Mouse (Mus musculus) layer of hippocampus, adult 8-10 months (tissue): ENCODE results near the gene Lpcat1. TPM values are rescaled to one million over a fixed set of nuclear protein-coding genes. Genes with fewer than 3 reads are reported as not detected.
A peak's percentile ranks its signal among the peaks of the same experiment; 100 is the strongest.

Source experiments
- DNase-seq, 2 experiments: peaks; one replicate each; pipeline ENCODE4 v3.0.0; 2022; ENCODE audit warnings: low spot score in 2 of 2
- total RNA-seq, 4 experiments: library from RNA; stranded (reverse); gene quantifications; 2 replicates each; pipeline ENCODE4 v1.2.4; 2022

Lpcat1 gene
- total RNA-seq, 4 experiments from 2014 or later = 33.1 to 47.9 (median 44.0) TPM

DNA sequence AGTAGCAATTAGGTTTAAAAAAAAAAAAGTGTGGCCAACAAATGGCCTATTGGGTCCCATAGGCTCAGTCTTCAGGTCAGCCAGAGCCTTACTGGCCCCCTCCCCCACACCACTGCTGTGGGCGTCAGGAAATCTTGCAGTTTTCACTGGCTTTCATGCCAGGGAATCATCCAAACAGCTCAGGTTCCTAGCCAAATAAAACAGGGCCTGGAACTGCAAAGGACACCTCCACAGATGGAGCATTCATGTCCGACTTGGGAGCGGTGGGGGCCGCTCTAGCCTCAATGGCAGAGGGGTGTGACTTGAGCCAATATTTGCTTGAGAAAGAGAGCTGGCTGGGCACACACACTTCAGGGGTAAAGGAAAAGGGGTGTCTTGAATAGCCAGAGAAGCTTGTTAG is 20.5 kb upstream of the Lpcat1 start:
- DNase-seq = no peak

- peak; percentile 53 to 56 for DNase-seq
Observed at GRCm38 (mm10) chr13:73446943-73447342, 20.1 kb upstream of the Lpcat1 start.

GRCm38 (mm10) chr13:73447478-73447877 is 19.5 kb upstream of the Lpcat1 start:
- DNase-seq = no peak

DNA sequence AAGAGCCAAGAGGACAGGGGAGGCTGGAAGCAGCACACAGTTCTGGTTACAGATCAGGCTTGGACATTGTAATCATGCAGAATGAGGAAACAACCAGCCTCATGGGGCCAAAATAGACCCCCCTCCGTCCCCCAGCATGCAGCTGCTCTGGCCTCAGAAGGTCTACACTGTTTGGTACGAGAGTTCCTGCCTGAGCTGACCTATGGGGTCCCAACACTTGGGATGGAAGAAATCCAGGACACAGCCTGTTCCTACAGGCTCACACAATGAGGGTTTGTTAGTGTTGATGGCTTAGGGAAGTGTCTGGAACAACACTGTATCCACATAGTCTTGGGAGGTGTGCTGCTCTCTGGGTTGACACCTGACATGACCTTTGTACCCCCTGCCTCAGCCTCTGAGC is 18.8 kb upstream of the Lpcat1 start:
- no peak for DNase-seq

- no peak for DNase-seq
Observed at GRCm38 (mm10) chr13:73448723-73449122, 18.3 kb upstream of the Lpcat1 start.

DNA sequence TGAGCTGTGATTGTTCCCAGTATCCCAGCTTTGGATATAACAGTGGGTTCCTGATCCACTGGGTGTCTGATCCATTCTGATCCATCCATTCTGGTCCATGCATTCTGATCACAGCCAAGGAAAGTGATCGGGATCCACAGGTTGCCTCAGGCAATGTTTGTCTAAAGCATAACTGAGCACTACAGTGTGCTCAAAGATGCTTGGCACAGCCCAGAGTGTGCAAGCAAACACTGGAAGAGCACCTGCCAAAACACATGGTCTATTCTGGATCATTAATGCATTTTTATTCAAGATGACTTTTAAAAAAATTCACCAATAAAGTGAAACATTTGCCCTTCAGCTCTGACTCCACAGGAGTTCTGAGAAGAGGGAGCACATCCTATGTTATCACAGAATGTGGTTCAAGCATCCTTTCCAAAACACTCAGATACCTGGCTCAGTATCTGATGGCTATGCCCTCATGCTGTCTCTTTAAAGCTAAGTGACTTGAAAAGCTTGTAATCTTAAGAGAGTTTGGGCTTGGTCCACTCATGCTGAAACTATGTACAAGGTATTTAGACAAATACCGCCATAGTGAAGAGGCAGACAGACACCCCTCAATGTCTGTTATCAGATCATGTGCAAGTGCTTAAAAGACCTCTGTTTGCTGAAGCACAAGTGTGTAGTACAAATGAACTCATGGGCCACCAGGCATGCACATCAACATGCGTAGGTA is 13.3 kb upstream of the Lpcat1 start:
- no peak for DNase-seq

- no peak for DNase-seq
Observed at GRCm38 (mm10) chr13:73455328-73455727, 11.7 kb upstream of the Lpcat1 start.

- DNase-seq = no peak
Observed at GRCm38 (mm10) chr13:73457301-73457700, 9.7 kb upstream of the Lpcat1 start.

GRCm38 (mm10) chr13:73457741-73458140 is 9.3 kb upstream of the Lpcat1 start:
- no peak for DNase-seq

DNA sequence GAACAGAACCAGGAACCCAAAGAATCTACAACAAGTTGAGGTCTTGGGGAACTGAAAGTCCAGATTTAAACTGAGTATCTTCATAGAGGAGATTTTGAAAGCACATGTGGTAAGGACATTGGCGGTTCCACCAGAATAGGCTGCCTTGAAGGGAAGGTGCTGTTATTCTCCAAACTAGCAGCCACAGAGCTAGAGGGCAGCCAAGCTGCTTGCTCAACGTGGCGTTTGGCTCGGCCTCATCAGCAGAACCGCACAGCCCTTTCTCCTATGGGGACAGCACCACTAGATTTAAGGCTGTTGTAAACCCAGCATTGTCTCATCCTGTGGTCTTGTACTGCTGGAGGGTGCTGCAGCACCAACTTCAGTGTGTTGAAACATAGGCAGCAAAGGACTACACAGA is 8.3 kb upstream of the Lpcat1 start:
- no peak for DNase-seq

- no peak for DNase-seq
Observed at GRCm38 (mm10) chr13:73459189-73459850, 7.7 kb upstream of the Lpcat1 start.

DNA sequence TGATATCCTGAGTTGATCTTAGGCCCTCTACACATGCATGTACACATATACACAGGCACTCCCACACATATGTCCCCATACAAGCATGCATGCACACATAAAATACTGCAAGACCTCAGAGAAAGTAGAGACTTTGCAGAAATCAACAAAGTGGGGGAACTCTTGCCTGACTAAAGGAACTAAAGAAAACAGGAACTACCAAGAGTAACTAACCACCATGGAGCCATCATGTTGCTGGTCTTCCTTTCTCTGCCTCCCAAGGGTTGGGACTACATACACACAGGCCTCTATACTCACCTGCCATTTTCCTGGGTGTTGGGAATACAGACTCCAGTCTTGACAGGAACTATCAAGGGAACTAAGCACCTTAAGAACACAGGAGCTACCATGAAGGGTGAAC is 5.4 kb upstream of the Lpcat1 start:
- no peak for DNase-seq

DNA sequence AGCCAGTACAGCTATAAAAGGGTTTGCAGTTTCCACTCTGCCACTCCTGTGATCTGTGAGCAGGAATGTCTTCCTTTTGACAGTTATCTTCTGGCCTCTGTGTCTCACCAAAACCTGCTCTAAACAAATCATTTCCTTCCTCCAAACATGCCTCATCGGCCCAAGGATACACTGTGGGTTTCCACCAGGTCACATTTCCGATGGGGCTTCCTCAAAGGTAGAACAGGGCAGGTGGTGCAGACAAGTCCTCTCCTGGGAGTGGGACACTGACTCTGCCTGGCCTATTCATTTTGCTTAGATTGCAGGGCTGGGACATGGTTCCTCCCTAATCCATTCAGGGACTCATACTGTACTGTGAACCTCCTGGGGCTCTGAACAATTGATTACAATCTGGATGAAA is 1.8 kb upstream of the Lpcat1 start:
- DNase-seq = no peak

DNA sequence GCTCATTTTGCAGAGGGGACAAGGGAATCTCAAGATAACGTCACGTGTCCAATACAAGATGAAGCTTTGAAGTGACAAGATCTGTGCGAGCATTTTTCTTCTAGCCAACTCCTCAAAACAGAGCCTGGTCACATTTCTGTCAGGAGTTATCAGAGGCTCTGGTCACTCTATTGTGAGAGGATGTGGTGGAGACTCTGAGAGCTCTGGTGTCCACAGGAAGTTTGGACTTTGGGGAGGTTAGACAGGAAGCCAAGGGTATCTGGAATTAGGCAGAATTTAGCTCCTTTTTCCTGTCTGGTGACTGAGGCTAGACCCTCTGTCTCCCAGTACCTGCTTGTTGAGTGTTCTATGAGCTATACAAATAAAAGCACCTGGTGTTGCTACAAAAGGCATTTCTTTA is 586 bp upstream of the Lpcat1 start:
- no peak for DNase-seq

DNA sequence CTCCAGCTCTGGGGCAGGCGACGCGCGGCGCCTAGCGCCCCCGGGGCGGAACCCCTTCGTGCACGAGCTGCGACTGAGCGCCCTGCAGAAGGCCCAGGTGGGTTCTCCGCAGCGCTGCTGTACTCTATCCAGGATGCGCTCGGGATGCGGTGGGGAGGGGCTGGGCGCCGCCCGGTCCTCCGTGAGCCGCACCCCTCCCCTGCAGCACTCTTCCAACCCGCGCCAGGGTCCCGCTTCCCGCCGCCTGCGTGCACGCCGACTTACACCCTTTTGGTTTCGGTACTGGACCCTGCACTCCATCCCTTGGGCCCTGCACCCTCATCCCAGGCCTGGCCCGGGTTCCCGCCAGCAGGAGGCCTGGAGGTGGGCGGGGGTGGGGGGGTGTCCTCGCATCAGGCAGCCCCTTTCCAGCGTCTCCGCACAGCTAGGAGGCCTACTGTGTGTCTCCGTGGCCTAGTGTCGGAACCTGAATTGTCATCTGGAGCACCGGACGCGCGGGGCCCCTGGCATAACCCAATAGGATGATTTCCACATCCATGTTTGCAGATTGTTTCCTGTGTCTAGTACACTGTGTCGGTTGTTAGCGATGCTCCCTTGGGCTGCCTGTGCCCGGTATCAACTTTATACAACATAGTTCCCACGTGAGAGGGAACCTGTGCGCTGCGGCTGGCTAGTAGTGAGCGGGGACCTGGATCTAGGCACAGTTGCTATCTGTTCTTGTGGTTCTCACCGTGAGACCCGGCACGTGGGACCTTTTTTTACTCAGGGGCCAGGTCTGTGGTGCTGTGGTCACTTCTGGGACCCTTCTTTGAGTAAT is 632 bp downstream of the Lpcat1 start:
- DNase-seq = peak in 1 of 2 experiments; percentile 37

DNA sequence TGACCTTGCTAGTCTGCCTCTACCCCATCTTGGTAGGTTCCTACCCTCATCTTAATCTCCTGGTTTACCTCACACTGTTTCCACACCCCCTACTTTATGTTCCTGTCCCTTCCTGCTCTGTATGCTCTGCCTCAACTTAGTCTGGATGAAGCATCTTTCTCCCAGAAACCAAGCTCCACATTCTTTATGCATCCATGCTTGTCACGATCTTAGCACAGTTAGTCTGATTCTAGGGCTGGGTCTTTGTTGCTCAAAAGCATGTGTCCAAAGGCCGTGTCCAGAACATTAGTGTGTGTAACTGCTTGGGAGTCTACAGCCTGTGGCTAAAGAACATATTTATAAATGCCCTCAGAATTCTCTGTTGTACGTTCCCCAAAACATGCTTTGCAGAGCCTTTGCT is 1.8 kb downstream of the Lpcat1 start:
- DNase-seq = no peak

GRCm38 (mm10) chr13:73469257-73469967 is 2.4 kb downstream of the Lpcat1 start:
- DNase-seq = no peak

DNA sequence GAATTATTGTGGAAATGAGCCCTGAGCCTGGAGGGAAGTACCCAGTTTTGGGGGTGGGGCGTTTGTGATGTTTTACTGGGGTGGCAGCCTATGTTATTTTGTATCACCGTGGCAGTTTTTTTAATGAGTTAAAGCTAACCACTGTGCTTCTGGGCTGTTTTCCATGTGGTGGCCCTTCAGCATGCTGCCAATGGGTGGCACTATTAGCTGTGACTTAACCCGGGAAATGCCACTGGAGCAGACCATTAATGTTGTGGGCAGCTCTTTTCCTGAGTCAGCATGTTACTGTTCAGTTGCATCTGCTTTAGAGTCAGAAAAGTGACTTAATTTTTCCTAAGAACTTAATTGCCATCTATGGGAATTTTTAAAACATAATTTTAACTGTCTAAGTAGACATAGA is 5.5 kb downstream of the Lpcat1 start:
- DNase-seq = no peak

GRCm38 (mm10) chr13:73473746-73474145 is 6.7 kb downstream of the Lpcat1 start:
- DNase-seq = no peak

DNA sequence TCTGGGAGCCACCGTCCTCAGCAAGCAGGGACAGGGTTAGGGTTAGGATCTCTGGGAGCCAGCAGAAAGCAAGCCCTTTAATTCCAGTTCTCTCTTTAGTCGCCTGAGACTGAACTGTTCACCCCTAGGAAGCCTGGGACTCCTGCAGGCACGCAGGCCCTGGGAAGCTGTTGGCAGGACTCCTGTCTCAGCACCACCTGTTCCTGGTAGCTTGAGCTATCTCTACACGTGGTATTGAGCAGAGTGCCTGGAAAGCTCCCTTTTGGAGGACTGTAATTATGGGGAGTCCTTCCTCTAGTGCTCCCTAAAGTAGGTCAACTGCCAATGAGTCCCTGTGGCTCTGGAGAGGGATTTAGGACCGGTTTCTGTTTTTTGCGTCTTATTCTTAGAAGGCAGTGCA is 7.2 kb downstream of the Lpcat1 start:
- no peak for DNase-seq

GRCm38 (mm10) chr13:73475058-73475980 is 8.3 kb downstream of the Lpcat1 start:
- DNase-seq = no peak
